Mouse (Mus musculus): ENCODE data around the gene Coro7. TPM values are rescaled to one million over a fixed set of nuclear protein-coding genes. Genes with fewer than 3 reads are reported as not detected.
A peak's percentile ranks its signal among the peaks of the same experiment; 100 is the strongest.

Coro7 gene
- total RNA-seq, 2 experiments from 2014 or later = 88.4 to 100 TPM

GRCm38 (mm10) chr16:4652707-4653416 is 26.7 kb downstream of the Coro7 start:
- intact Hi-C loops (cut with DNase I) = no loop called here
- DNase-seq (ENCODE audit: low spot score in 2 of 2) = no peak

- no peak for DNase-seq (ENCODE audit: low spot score in 2 of 2)
- intact Hi-C loops (cut with DNase I) = no loop called here
These were observed 28.0 kb downstream of the Coro7 start for GRCm38 (mm10) chr16:4651624-4652023.

- intact Hi-C loops (cut with DNase I) = no loop called here
- DNase-seq (ENCODE audit: low spot score in 2 of 2) = no peak
These were observed 28.5 kb downstream of the Coro7 start for GRCm38 (mm10) chr16:4651081-4651480.

GRCm38 (mm10) chr16:4650161-4650560 is 29.4 kb downstream of the Coro7 start:
- intact Hi-C loops (cut with DNase I) = no loop called here
- no peak for DNase-seq (ENCODE audit: low spot score in 2 of 2)

DNA sequence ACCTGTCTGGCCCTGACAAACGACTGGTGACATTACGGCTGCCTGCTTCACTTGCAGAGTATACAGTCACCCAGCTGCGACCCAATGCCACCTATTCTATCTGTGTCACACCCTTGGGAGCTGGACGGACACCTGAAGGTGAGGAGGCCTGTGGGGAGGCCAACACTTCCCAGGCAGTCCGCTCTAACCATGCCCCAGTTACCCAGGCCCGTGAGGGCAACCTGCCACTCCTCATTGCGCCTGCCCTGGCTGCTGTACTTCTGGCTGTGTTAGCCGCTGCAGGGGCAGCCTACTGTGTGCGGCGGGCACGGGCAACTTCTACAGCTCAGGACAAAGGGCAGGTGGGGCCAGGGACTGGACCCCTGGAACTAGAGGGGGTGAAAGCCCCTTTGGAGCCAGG is 29.9 kb downstream of the Coro7 start:
- no peak for DNase-seq (ENCODE audit: low spot score in 2 of 2)
- intact Hi-C loops (cut with DNase I) = no loop called here

GRCm38 (mm10) chr16:4649211-4649610 is 30.4 kb downstream of the Coro7 start:
- no peak for DNase-seq (ENCODE audit: low spot score in 2 of 2)
- intact Hi-C loops (cut with DNase I) = no loop called here

GRCm38 (mm10) chr16:4648416-4649023 is 31.1 kb downstream of the Coro7 start:
- intact Hi-C loops (cut with DNase I) = no loop called here
- no peak for DNase-seq (ENCODE audit: low spot score in 2 of 2)

GRCm38 (mm10) chr16:4647651-4648141 is 31.9 kb downstream of the Coro7 start:
- no peak for DNase-seq (ENCODE audit: low spot score in 2 of 2)
- intact Hi-C loops (cut with DNase I) = no loop called here

DNA sequence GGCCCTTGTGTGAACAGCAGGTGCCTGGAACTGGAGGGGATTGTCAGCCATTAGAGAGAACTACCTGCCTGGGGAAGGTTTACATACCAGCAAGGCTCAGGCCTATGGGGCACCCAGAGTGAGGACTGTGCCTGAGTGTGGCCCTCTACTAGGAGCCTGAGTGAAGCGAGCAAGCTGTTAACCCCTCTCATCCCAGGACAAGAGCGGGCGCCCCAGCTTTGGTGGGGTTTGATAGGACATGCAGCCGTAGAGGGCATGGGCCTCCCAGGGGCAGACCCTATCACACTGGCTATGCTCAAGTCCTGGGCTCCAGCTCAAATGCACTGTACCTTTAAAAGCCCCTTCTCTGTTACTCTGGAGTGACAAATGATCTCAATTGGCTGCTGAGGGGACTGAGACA is 32.7 kb downstream of the Coro7 start:
- intact Hi-C loops (cut with DNase I) = no loop called here
- DNase-seq (ENCODE audit: low spot score in 2 of 2) = no peak

DNA sequence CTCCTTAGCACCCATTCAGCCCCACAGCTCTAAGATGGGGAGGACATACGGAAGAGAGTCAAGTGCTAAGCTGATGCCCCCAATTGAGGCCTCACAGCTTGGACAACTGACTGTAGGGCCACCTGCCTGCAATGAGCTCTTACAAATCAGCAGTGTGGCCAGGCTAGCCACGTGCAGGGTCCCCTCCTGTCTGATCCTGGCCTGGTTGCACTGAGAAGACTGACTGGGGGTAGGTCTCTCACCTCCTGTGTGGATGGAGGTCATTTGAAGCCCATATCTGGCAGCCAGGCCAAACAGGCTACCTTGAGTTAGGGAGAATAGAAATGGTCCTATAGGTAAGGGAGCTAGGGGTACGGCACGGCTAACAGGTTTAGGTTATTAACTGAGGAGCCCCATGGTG is 33.7 kb downstream of the Coro7 start:
- no peak for DNase-seq (ENCODE audit: low spot score in 2 of 2)
- intact Hi-C loops (cut with DNase I) = no loop called here

DNA sequence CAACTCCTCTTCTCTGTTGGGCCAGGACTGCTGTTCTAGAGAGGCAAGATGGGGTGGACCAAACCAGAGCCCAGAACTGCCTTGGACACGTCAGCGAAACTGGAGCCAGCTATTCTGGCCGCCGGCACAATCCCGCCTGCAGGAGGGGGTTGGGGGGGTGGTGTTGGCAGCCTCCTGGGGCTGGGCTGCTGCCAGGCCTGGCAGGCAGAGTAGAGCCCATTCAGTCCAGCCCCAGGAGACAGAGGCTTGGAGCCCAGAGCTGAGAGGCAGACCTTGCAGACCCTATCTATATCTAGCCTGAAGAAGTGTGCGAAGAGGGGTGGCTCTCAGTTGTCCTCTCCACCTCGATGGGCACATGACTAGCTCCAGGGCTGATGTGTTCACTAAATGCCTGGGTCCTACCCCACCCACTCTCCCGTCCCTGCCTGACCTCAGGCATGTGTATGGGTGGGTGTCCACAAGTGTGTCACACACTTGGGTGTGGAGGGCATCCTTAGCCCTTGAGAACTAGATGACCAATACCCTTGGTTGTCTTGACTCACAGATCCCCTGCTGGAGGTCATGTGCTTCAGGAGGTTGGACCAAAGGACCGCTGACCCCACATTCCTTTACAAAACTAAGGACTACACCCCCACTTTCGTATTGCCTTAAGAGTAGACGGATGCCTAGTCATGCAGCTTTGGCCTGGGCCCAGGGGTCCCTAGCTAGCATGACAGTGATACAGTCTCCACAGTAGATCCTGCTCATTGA is 35.7 kb downstream of the Coro7 start:
- intact Hi-C loops (cut with DNase I) = no loop called here
- DNase-seq (ENCODE audit: low spot score in 2 of 2) = peak; percentile 81 to 82

DNA sequence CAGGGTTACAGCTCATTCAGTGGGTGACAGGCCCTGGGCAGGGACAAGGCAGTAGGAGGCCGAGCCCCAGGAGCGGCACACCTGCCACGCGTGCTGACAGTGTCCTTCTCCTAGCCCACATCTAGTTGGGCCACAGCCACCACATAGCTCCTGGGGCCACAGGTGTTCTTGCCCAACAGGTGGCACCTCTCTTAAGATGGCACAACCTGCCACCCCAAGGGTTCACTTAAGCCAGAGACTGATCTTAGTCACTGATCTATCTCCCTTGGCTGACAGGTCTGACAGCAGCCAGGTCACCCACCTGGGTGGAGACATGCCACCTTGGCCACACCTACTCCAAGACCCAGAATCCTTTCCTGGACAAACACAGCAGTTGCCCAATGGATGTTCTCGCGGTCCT is 36.6 kb downstream of the Coro7 start:
- intact Hi-C loops (cut with DNase I) = no loop called here
- DNase-seq (ENCODE audit: low spot score in 2 of 2) = no peak

- intact Hi-C loops (cut with DNase I) = no loop called here
- peak; percentile 74 to 78 for DNase-seq (ENCODE audit: low spot score in 2 of 2)
These were observed 37.4 kb downstream of the Coro7 start for GRCm38 (mm10) chr16:4642190-4642589.

DNA sequence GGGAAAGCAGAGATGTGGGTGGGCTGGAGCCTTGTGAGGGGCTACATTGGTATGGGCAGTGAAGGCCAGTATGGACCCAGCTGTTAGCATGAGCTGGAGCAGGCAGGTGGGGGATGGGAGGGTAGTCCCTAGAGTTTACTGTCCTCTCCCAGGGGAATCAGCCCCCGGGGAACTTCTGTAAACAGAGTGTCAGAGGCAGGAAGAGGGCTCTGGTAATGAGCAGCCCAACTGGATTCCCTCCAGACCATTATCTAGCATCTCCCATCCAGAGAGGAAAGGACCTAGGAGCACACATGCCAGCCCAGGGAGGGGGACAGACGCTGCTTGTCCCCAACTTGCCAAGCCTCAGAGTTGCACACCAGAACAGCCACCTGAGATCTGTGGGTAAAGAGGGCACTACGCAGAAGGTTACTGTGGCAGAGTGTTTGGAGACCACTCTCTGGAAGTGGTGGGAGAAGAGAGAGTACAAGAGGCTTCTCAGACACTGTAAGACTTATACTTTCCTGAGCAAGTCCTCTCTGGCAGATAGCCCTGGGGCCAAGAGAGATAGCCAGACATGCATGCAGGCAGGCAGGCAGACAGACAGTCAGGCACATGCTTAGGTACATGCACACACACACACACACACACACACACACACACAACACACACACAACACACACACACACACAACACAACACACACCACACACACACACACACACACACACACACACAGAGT is 38.3 kb downstream of the Coro7 start:
- intact Hi-C loops (cut with DNase I) = no loop called here
- no peak for DNase-seq (ENCODE audit: low spot score in 2 of 2)

GRCm38 (mm10) chr16:4640267-4641005 is 39.1 kb downstream of the Coro7 start:
- DNase-seq (ENCODE audit: low spot score in 2 of 2) = no peak
- intact Hi-C loops (cut with DNase I) = no loop called here

DNA sequence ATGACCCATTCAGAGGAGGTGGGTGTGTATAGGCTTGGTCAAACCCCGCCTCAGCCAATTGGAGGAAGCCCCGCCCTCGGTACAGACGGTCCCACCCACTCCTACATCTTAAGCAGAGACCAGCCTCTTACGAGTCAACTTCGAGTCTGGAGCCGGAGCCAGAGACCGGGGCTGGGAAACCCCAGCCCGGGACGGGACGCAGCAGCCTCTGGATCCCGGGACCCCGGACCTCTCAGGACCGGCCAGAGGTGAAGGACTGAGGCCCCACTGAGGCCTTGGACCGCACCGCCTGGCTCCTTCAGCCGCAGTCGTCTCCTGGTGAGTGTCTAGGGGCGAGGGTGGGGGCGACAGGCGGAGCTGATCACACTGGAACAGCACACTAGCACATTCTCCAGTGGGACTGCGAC is 39.7 kb downstream of the Coro7 start, which contains the start of the genes Vasn and Dnaja3:
TSS of gene Vasn (plus strand) at position 111 of the 407 bp plus-strand sequence.
TSS of gene Dnaja3 (plus strand) at position 159 of the 407 bp plus-strand sequence.
- peak; percentile 76 to 79 for DNase-seq (ENCODE audit: low spot score in 2 of 2)
- intact Hi-C loops (cut with DNase I) = no loop called here

GRCm38 (mm10) chr16:4638891-4639390 is 40.6 kb downstream of the Coro7 start:
- intact Hi-C loops (cut with DNase I) = no loop called here
- no peak for DNase-seq (ENCODE audit: low spot score in 2 of 2)

- no peak for DNase-seq (ENCODE audit: low spot score in 2 of 2)
- intact Hi-C loops (cut with DNase I) = no loop called here
These were observed 43.8 kb downstream of the Coro7 start for GRCm38 (mm10) chr16:4635760-4636159.

DNA sequence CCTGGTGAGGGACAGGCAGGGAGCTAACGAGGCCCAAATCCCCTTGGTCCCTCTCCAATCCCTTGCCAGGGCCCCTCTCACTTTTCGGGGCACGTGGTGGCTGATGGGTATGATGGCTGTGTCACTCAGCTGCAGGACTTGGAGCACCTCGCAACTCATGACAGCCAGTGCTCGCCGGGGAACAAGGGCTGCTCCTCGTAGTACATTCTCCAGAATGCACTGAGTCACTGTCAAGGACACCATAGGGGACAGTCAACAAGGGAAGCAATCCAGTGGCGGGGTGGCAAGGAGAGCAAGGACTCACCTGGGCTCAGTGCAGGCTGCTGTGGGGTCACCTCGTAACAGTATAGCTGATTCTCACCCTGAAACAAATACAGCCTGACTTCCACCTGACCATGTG is 44.9 kb downstream of the Coro7 start:
- intact Hi-C loops (cut with DNase I) = no loop called here
- no peak for DNase-seq (ENCODE audit: low spot score in 2 of 2)

All from left cerebral cortex, postnatal 36 days (tissue).